Mouse (Mus musculus) limb, embryonic 14.5 days (tissue): ENCODE measurements at regions not wholly inside any gene's neighbourhood (a gene's known extent, or its start where the extent isn't known, plus 50 kb on each side); places are given as distances from the start of the nearest gene placed in this dataset.

Source experiments
- ATAC-seq: fragments of 200-750 bp; cut with Nextera tagmentation; 2 replicates; pipeline ENCODE4 v1.8.0; 2017; ENCODE audit warnings: low read depth, moderate number of reproducible peaks, moderate TSS enrichment; ENCODE audit not compliant: low FRiP score
- DNase-seq: peaks from one replicate; pipeline ENCODE4 v3.0.0-alpha.2; 2015; ENCODE audit warnings: low spot score
- H3K27ac ChIP-seq: fragments of 300-500 bp; sonication (generic); replicated peaks from 2 replicates; pipeline ENCODE4 v1.5.1; 2014; ENCODE audit warnings: low read depth, mild to moderate bottlenecking, low read length, moderate library complexity, mixed read lengths
- H3K27me3 ChIP-seq: fragments of 300-500 bp; sonication (generic); 2 replicates; pipeline ENCODE4 v1.6.1; 2014; ENCODE audit warnings: low read length, mixed read lengths; ENCODE audit not compliant: control insufficient read depth, insufficient read depth
- H3K36me3 ChIP-seq: fragments of 300-500 bp; sonication (generic); 2 replicates; pipeline ENCODE4 v1.6.1; 2014; ENCODE audit warnings: mild to moderate bottlenecking, low read length, moderate library complexity, mixed read lengths; ENCODE audit not compliant: control insufficient read depth, insufficient read depth
- H3K4me1 ChIP-seq: fragments of 300-500 bp; sonication (generic); 2 replicates; pipeline ENCODE4 v1.6.1; 2014; ENCODE audit warnings: antibody characterized with exemption, low read length, mixed read lengths; ENCODE audit not compliant: control insufficient read depth, insufficient read depth
- H3K4me2 ChIP-seq: fragments of 300-500 bp; sonication (generic); replicated peaks from 2 replicates; pipeline ENCODE4 v1.6.1; 2014; ENCODE audit warnings: low read depth, mild to moderate bottlenecking, low read length, moderate library complexity; ENCODE audit not compliant: severe bottlenecking
- H3K4me3 ChIP-seq: fragments of 300-500 bp; sonication (generic); replicated peaks from 2 replicates; pipeline ENCODE4 v1.5.1; 2014; ENCODE audit warnings: low read length
- H3K9ac ChIP-seq: fragments of 300-500 bp; sonication (generic); 2 replicates; pipeline ENCODE4 v1.6.1; 2014; ENCODE audit warnings: mild to moderate bottlenecking, low read depth, low read length, moderate library complexity; ENCODE audit not compliant: severe bottlenecking
- H3K9me3 ChIP-seq: fragments of 300-500 bp; sonication (generic); 2 replicates; pipeline ENCODE4 v1.6.1; 2016; ENCODE audit warnings: low read length; ENCODE audit not compliant: control insufficient read depth
- POLR2A ChIP-seq: fragments of 200-500 bp; IDR thresholded peaks from 2 replicates; pipeline ENCODE4 v1.8.0; 2012; ENCODE audit warnings: inconsistent platforms, mild to moderate bottlenecking, moderate library complexity, borderline replicate concordance; ENCODE audit not compliant: insufficient read depth, insufficient read length; ENCODE audit errors: extremely low read depth
- WGBS: fragments of 180-500 bp; shearing (Covaris S2); extraction: QIAGEN DNeasy Blood & Tissue Kit; methylation state at CpG from one replicate; pipeline ENCODE4 v1.1.7; 2014; 5-methylcytosine and 5-hydroxymethylcytosine counted together

DNA sequence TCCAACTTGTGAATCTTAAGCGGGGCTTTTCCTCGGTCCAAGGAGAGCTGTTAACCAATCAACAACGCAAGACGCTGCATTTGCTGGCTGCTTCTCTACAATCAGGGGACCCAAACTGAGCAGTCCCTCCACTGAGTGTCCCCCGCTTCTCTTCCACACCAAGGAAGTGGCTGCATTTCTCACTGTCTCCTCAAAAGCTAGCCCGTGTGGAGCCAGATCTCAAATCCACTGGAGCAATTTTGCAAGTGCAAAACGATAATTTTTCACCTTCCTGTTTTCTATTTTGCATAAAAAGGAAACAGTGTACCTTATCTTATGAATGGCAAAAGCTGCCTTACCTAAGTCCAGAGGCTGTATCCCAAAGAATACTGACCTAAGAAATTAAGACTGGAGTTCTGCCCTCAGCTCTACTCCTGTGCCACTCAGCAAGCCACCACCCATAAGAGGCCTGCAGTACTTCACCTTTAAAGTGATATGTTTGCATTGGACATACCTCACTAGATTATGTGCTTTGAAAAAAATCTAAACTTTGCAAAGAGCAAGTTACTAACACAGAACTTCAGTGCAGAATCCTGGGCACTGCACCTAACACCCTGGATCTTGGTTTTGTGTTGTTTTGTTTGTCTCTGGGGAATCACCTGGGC lies 52.7 kb upstream of the Nap1l1 start:
- H3K27ac ChIP-seq = no peak overlapping the region
- 10% methylated on average over 7 of the region's 7 CpGs for WGBS
- no peaks in the 10 kb centered on the region for H3K36me3 ChIP-seq
- H3K4me1 ChIP-seq = no peaks in the 10 kb centered on the region; the same call in none of the 2 replicates
- H3K9me3 ChIP-seq = no peaks in the 10 kb centered on the region
- H3K9ac ChIP-seq = 0 out of 2 replicates have a peak overlapping the region, but pooled peaks have one; percentile 42
- no peak for ATAC-seq
- DNase-seq = no peak
- no peak for TF ChIP-seq POLR2A
- H3K27me3 ChIP-seq = no peaks in the 10 kb centered on the region
- H3K4me3 ChIP-seq = peak overlapping the region; percentile 14
- peak overlapping the region; percentile 57 for H3K4me2 ChIP-seq

- Histone ChIP-seq H3K4me2 (no peak overlapping the region), H3K4me3 (no peak overlapping the region), H3K27ac (no peak overlapping the region), H3K4me1 (no peaks in the 10 kb centered on the region; the same call in none of the 2 replicates), H3K36me3 (no peaks in the 10 kb centered on the region), H3K27me3 (no peaks in the 10 kb centered on the region), H3K9me3 (no peaks in the 10 kb centered on the region), H3K9ac (no peak overlapping the region)
- WGBS = 37% methylated on average over 6 of the region's 6 CpGs
- no peak for ATAC-seq
- no peak for TF ChIP-seq POLR2A
- DNase-seq = no peak
Measured at GRCm38 (mm10) chr10:111422057-111422456, 51.0 kb upstream of the Nap1l1 start.

- Histone ChIP-seq H3K9ac (no peak overlapping the region), H3K4me2 (peak overlapping the region; percentile 32; the same call in 1 of the 2 replicates), H3K27me3 (no peaks in the 10 kb centered on the region), H3K27ac (no peak overlapping the region), H3K4me1 (no peaks in the 10 kb centered on the region; the same call in none of the 2 replicates), H3K4me3 (no peak overlapping the region), H3K9me3 (no peaks in the 10 kb centered on the region), H3K36me3 (no peaks in the 10 kb centered on the region)
- WGBS = 44% methylated on average over 11 of the region's 11 CpGs
- ATAC-seq (no peak), DNase-seq (peak; percentile 9)
- no peak for TF ChIP-seq POLR2A
Measured at GRCm38 (mm10) chr10:111422649-111423048, 50.4 kb upstream of the Nap1l1 start.
